Mouse (Mus musculus) induced T-regulatory cell, adult 2 months (primary cell): ENCODE data around the gene Rabep1.
"Not testable (repeated sequence)": the region's sequence is repeated elsewhere in the genome, so short reads cannot be mapped to it uniquely, and the experiment has no call there.

Source experiments
- DNase-seq: peaks from one replicate; pipeline ENCODE4 v3.0.0-alpha.2; 2012; ENCODE audit warnings: low read depth

Gene Rabep1

DNA sequence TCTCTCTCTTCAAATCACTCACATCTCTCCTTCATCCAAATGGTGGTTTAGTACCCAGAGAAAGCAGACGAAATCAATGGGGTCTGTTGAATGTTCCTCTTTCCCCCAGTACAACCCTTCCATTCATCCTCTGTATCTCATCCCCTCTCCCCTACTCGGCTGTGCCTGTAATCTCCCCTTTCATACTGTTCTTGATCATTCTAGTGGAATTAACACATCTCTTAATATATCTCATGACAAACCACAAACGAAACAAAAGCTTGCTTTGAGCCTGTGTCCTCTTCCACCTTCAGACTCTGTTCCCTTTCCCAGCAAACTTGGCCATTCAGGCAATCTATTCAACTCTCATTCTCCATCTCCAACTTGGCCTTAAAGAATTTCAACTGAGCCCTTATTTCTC is 13.4 kb upstream of the Rabep1 start:
- DNase-seq: no peak

GRCm38 (mm10) chr11:70833408-70833807 is 11.2 kb upstream of the Rabep1 start:
- no peak for DNase-seq

GRCm38 (mm10) chr11:70833831-70834230 is 10.7 kb upstream of the Rabep1 start:
- no peak for DNase-seq

DNA sequence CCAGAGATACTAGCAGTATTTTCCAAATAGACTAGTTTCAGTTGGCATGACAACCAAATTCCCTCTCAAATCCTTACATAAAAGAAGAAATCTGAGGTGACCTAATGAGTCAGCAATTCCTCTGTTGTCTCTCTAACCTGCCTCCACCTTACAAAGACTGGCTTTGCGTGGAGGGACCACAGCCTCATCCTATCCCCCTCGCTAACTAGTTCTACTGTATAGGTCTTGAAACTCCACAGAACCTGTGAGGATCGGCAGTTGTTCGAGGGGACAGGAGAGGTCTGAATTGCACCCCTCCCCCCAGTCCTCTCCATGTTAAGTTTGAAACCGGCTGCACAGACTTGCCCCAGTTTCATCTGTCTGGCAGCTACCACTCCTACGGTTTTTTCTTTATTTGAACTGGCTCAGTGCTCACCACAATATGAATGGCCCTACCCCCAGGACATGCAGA is 9.2 kb upstream of the Rabep1 start:
- no peak for DNase-seq

DNA sequence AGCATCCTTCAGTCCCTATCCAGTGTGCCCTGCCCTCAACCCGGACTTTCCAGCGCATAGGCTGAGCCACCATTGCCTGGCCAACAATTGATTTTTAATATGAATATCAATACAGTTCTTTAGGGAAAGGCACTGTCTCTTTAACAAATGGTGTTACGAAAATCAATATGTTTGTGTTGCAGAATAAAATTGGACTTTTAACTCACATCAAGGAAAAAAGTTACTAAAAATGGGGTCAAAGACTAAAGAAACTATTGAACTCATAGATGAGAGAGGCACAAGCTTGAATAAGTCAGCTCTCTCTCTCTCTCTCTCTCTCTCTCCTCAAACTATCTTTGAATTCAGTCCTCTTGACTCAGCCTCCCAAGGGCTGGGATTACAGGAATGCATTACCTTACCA is 7.5 kb upstream of the Rabep1 start:
- DNase-seq: no peak

DNA sequence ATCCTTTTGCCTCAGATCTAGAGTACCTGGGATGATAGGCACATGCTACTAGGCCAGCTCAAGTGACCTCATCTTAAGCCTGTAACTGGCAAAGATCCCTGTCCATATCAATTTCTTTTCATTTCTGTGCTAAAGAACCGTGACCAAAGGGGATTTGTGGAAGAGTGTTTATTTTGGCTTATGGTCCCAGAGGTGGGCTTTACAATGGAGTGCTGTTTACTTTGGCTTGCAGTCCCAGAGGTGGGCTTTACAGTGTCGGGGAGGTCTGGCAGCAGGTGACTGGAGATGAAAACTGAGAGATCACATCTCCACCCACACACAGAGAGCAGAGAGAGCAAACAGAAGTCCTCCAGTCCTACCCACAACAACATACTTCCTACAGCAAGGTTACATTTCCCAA is 6.0 kb upstream of the Rabep1 start:
- DNase-seq: no peak

- no peak for DNase-seq
Observed at GRCm38 (mm10) chr11:70842983-70843382, 1.6 kb upstream of the Rabep1 start.

DNA sequence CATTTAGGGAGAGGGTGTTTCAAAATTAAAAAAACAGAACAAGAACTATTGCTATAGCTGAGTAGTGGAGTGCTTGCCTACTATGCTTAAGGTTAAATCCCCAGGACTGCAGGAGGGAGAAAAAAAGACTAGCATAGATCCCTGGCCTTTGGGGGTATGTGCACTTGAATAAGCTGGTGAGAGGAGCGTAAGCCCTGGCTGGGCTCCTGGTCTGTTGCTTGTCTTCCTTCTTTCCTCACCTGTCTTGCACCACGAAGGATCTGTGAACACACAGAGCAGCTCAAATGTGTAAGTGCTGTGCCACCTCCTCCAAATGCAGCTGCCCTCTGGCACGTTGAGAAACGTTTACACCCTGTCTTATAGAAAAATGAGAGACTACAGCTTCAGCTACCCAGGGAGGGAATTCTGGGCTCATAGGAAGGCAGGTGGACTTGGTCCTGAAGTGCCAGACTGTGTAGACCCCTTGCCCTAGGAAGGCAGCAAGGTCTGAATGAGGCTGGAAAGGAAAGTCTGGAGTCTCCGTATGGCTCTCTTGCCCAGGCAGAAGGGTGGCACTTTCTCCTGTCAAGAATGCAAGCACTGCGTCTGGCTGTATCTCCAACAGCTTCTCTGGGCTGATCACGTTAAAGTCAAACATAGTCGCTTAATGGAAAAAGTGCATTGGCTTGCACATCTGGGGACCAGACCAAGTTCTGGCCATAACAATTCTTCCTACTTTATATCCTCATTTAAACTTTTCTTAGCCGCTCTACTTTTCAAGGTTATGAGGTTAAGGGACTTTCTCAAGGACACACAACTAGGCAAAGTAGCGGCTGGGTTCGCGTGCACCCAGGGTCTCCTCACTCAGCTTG is 652 bp upstream of the Rabep1 start:
- no peak for DNase-seq

DNA sequence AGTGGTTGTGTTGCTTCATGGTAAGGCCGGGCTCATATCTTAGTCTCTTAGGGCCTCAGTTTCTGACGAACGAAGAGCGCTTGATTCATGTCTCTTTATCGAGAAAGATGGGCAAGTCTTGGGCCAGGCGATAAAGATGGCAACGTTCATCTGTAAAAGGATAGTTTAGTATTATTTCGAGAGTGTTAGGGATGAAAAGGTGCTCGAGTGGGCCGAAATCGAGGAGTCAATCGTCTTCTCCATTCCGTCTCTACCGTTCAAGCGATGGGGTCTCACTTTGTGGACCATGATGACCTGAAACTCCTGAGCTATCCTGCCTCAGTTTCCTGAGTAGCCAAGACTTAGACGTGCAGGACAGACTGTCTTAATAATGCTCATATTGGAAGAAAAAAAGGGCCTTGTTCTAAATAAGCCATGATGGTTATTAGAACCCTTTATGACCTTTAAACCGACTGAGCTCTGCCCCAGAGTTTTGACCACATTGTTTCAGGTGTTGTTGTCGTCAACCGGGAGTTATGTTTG is 940 bp downstream of the Rabep1 start:
- no peak for DNase-seq

GRCm38 (mm10) chr11:70846029-70846428 is 1.5 kb downstream of the Rabep1 start:
- DNase-seq: peak; percentile 21

DNA sequence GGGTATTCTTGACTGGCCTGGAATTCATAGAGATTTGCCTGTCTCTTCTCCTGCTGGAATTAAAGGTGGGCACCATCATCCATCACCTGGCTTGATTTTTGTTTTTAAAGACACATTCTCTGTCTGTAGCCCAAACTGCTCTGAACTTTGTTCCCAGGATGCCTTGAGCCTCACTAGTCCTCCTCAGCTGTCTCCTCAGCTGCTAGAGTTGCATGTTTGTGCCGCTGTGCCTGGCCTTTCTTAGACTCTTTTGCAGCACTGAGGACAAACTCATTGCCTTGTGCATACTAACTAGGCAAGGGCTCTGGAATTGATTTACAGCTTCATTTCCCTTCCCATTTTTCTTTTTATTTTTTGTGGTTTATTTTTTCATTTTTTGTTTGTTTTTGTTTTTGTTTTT is 15.8 kb downstream of the Rabep1 start:
- DNase-seq: no peak

DNA sequence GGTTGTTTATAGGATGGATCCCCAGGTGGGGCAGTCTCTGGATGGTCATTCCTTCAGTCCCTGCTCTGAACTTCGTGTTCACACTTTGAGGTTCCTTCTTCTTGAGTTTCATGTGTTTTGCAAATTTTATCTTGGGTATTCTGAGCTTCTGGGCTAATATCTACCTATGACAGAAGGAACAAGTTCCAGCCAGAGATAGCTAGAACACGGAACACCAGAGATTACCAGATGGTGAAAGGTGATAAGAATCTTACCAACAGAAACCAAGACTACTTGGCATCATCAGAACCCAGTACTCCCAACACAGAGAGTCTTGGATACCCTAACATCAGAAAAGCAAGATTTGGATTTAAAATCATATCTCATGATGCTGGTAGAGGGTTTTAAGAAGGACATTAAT is 18.6 kb downstream of the Rabep1 start:
- not testable (repeated sequence) for DNase-seq

- DNase-seq: no peak
Observed at GRCm38 (mm10) chr11:70865223-70865622, 20.6 kb downstream of the Rabep1 start.

GRCm38 (mm10) chr11:70869263-70869662 is 24.7 kb downstream of the Rabep1 start:
- no peak for DNase-seq

DNA sequence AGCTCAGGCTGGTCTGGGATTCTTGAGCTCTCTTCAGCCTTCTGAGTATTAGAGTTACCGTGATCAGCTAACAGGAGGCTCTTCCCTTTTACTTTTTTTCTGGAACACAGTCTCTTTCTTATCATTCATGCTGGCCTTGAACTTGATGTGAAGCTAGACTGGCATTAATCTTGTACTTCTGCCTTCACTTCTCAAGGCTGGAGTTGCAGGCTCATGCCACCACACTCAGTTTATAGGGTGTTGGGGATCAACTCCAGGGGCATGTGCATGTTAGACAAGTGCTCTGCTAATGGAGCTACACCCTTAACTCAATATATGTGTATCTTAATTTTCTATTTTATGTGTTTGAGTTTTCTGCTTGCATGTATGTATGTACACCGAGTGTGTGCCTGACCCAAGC is 25.2 kb downstream of the Rabep1 start:
- no peak for DNase-seq

DNA sequence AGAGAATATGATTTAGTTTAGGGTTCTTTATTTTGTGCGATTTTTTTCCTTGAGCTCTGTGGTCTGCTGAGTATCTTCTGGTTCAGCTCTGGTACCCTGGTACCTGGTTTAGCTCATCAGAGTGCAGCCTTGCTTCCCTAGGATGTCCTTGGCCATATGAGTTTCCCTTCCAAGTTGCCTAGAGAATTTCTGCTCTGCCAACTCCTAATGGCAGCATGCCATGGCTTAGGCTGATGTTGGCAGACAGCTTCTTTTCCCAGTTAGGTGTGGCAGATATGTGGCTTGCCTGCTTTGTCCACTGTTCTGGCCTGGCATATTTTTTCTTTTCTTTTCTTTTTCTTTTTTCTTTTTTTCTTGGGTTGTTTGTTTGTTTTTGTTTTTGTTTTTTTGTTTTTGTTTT is 25.8 kb downstream of the Rabep1 start:
- DNase-seq: no peak

GRCm38 (mm10) chr11:70871110-70871509 is 26.5 kb downstream of the Rabep1 start:
- DNase-seq: no peak

DNA sequence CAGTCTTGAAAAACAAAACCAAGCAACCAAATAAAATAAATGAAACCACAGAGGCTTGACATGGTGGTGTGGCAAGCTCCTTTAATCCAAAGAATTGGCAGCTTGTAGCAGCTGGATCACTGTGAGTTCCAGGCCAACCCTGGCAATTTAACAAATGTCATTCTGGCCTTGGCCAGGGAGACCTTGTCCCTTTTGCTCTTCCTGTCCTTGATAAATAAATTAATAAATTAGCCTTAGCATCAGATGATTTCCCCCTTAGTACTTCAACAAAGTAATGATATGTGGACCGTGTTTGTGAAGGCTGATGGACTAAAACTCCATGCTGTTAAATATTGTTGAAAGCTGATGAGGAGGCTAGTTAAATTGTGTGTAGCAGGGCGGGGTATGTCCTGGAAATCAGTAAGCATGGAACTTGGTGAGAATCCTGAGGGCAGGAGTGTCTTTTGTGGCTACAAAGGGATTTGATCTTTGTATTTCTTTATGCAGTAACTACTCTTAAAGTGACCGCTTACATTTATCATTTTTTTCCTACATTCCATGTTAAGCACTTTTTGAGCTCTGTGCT is 27.3 kb downstream of the Rabep1 start:
- DNase-seq: no peak

DNA sequence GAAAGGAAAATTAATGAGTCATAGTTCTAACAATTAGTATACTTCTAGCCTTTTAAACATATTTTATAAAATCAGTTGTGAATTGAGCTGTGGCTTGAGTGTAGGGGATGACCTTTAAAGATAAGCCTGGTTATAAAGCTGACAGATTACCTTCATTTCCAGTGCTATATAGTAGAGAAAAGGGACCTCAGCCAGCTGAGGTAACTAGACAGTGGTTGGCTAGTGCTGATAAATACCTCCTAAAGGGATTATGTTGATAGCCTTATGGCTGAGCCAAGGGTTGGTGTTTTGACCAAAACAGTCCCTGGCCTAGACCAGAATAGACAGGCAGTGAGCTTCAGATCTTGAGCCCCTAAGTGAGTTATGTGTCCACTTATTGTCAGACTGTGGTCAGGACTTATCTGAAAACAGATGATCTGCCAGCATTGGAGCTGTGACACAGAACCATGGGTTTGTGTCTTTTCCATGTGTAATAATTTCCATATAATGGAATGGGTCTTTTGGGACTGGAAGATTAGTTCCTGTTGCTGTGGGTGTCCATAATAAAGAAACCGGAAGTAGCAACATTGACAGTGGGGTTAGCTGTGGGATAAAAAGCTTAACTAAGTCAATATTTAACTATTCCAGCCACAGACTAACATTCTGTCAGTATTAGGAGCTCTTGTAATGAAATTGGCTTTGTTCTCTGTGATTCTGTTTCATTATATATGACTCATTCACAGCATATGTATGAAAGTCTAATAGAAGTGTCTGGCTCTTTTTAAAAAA is 29.5 kb downstream of the Rabep1 start:
- DNase-seq: no peak

- DNase-seq: no peak
Observed at GRCm38 (mm10) chr11:70877670-70878069, 33.1 kb downstream of the Rabep1 start.

GRCm38 (mm10) chr11:70882905-70883430 is 38.4 kb downstream of the Rabep1 start:
- no peak for DNase-seq

DNA sequence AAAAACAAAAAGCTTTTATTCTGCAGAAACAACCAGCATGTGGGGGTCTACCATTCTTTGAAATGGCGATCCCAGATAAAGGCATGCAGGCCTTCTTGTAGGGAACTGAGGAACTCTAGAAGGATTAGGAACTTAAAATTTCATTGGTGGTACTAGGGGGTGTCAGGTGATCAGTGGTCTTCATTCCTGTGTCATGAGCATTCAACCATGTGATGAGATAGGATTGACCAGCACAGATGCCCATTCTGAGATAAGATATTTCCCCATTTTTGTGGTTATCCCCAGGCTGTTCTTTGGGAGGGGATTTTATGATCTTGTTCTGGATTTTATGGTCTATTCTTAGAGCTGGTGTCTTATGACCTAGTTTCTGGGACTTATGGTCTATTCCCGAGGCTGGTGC is 46.1 kb downstream of the Rabep1 start:
- no peak for DNase-seq

DNA sequence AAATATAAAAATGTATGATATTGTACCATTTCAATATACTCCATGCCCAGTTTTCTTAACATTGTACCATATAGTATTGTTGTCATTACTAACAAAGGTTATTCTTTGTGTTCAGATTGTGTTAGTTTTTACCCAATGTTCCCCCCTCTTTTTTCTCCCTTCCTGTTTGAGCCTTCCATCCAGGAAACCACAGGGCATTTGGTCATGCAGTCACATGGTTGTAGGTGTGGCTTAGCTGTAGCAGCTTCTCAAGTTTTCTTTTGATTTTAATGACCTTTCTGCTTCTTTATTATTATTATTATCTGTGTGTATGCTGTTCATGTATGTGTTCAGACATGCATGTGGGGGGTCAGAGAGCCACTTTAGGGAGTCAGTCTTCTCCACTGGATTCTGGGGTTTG is 47.0 kb downstream of the Rabep1 start:
- DNase-seq: no peak
